Comparison of ENCODE assay signal across 7 mouse cellular contexts in genomic region chr7:4498251-4498650, GRCm38 (mm10). TPM values are rescaled to one million over a fixed set of nuclear protein-coding genes. Genes with fewer than 3 reads are reported as not detected.
DNase-seq lines count a peak whose midpoint lies in the region; ATAC-seq and TF ChIP-seq lines count a peak whose summit lies in the region.

No protein-coding gene starts in this region.

- peaks cover 20% of the 10 kb centered on the region for H3K36me3 ChIP-seq in intestine, embryonic 15.5 days
- peaks cover 6% of the 10 kb centered on the region; the same call in 1 of the 2 replicates for H3K36me3 ChIP-seq in lung, postnatal 0 days (ENCODE audit: insufficient read depth, low read length)
- peaks cover 16% of the 10 kb centered on the region for H3K36me3 ChIP-seq in stomach, embryonic 14.5 days (ENCODE audit: control insufficient read depth, insufficient read depth, low read length)

- H3K27me3 ChIP-seq in intestine, embryonic 15.5 days (replicated peaks): no peaks in the 10 kb centered on the region
- H3K27me3 ChIP-seq in lung, postnatal 0 days (replicated peaks; ENCODE audit: insufficient read depth, low read length): no peaks in the 10 kb centered on the region
- H3K27me3 ChIP-seq in stomach, embryonic 14.5 days (ENCODE audit: control insufficient read depth, insufficient read depth, low read length): no peaks in the 10 kb centered on the region

- peak overlapping the region; percentile 6; the same call in 1 of the 2 replicates for H3K4me3 ChIP-seq in intestine, embryonic 15.5 days (replicated peaks)
- no peak overlapping the region for H3K4me3 ChIP-seq in lung, postnatal 0 days (ENCODE audit: low read depth, low read length)
- no peak overlapping the region; the same call in 1 of the 2 replicates for H3K4me3 ChIP-seq in stomach, embryonic 14.5 days (ENCODE audit: low read depth, low read length)

- no peak for TF ChIP-seq POLR2A in brain, embryonic 14.5 days (IDR thresholded peaks at IDR 0.05; ENCODE audit: borderline replicate concordance, extremely low read depth, insufficient read depth, insufficient read length, poor library complexity, severe bottlenecking)

- TF ChIP-seq EP300 in lung, postnatal 0 days (IDR thresholded peaks at IDR 0.05): peak; percentile 92

- no peak for TF ChIP-seq CTCF in brain, embryonic 14.5 days (IDR thresholded peaks at IDR 0.05; ENCODE audit: borderline replicate concordance, extremely low read depth, insufficient read depth, insufficient read length)
- TF ChIP-seq CTCF in lung, postnatal 0 days (IDR thresholded peaks at IDR 0.05): 0 out of 2 replicates have a peak, but pooled peaks have one; percentile 1

- peak; percentile 53 for DNase-seq in adrenal gland, adult 2 months
- peak; percentile 82 for DNase-seq in brain, embryonic 14.5 days (ENCODE audit: low read depth)
- peak; percentile 99 for DNase-seq in heart, adult 11 months
- peak; percentile 96 for DNase-seq in lung, postnatal 0 days (ENCODE audit: low spot score)

- 0 out of 2 replicates have a peak, but pooled peaks have one; percentile 2 for ATAC-seq in intestine, embryonic 15.5 days
- peak; percentile 73 for ATAC-seq in lung, postnatal 0 days
- peak; percentile 20; the same call in 1 of the 2 replicates for ATAC-seq in stomach, embryonic 14.5 days (ENCODE audit: insufficient number of reproducible peaks, insufficient read depth, low FRiP score, low read depth)
- ATAC-seq in megakaryocyte progenitor cell, adult 5-6 weeks (replicated peaks; ENCODE audit: poor library complexity): no peak

- no peaks in the 10 kb centered on the region for H3K9me3 ChIP-seq in intestine, embryonic 15.5 days
- H3K9me3 ChIP-seq in lung, postnatal 0 days (ENCODE audit: low read length): no peaks in the 10 kb centered on the region
- no peaks in the 10 kb centered on the region for H3K9me3 ChIP-seq in stomach, embryonic 14.5 days (ENCODE audit: control insufficient read depth, low read depth, low read length)

- H3K9ac ChIP-seq in intestine, embryonic 15.5 days: peak overlapping the region; percentile 23; the same call in 1 of the 2 replicates
- no peak overlapping the region for H3K9ac ChIP-seq in lung, postnatal 0 days (replicated peaks; ENCODE audit: low read depth)
- H3K9ac ChIP-seq in stomach, embryonic 14.5 days (replicated peaks; ENCODE audit: low read depth, low read length): 0 out of 2 replicates have a peak overlapping the region, but pooled peaks have one; percentile 10

- 24% methylated on average over 9 of the region's 9 CpGs for WGBS in intestine, embryonic 15.5 days
- 21% methylated on average over 9 of the region's 9 CpGs for WGBS in lung, postnatal 0 days
- WGBS in stomach, embryonic 14.5 days: 17% methylated on average over 9 of the region's 9 CpGs

- peak overlapping the region; percentile 79 for H3K4me2 ChIP-seq in intestine, embryonic 15.5 days (replicated peaks)
- H3K4me2 ChIP-seq in lung, postnatal 0 days (replicated peaks; ENCODE audit: low read depth, low read length): peak overlapping the region; percentile 81
- peak overlapping the region; percentile 61 for H3K4me2 ChIP-seq in stomach, embryonic 14.5 days (replicated peaks; ENCODE audit: low read depth, low read length)

- H3K4me1 ChIP-seq in intestine, embryonic 15.5 days (replicated peaks): peaks cover 33% of the 10 kb centered on the region
- H3K4me1 ChIP-seq in lung, postnatal 0 days (ENCODE audit: insufficient read depth, low read depth, low read length): peaks cover 14% of the 10 kb centered on the region
- peaks cover 26% of the 10 kb centered on the region for H3K4me1 ChIP-seq in stomach, embryonic 14.5 days (ENCODE audit: control insufficient read depth, insufficient read depth, low read length)

- H3K27ac ChIP-seq in intestine, embryonic 15.5 days: peak overlapping the region; percentile 54; the same call in 1 of the 2 replicates
- H3K27ac ChIP-seq in lung, postnatal 0 days (ENCODE audit: low read length): peak overlapping the region; percentile 44; the same call in 1 of the 2 replicates
- H3K27ac ChIP-seq in stomach, embryonic 14.5 days (ENCODE audit: low read length): peak overlapping the region; percentile 63

RNA-seq across cellular contexts. Expression of gene Ppp1r12c, which starts 3.2 kb away (rescaled TPM):
- total RNA-seq in adrenal gland, adult 2 months (2021): 100 to 1,000 TPM in 1 of 2 experiments, 10 to 100 TPM in 1; 93.3 to 102 TPM
- polyA plus RNA-seq in adrenal gland, adult 2 months (2012; rRNA removed): 101 and 164 TPM in 2 replicates
- polyA plus RNA-seq in brain, embryonic 14.5 days (2012; rRNA removed): 61.5 and 104 TPM in 2 replicates
- polyA plus RNA-seq in intestine, embryonic 15.5 days (2015; fragmentation: Nextera tagmentation; extraction: Ambion mirVana): 42.4 and 45.8 TPM in 2 replicates
- 52.6 and 55.4 TPM in 2 replicates for polyA plus RNA-seq in lung, postnatal 0 days (2015; fragmentation: Nextera tagmentation; extraction: Ambion mirVana)
- 47.2 and 61.0 TPM in 2 replicates for polyA plus RNA-seq in stomach, embryonic 14.5 days (2014; fragmentation: Nextera tagmentation; extraction: Ambion mirVana)
- total RNA-seq in megakaryocyte progenitor cell, adult 5-6 weeks (2015): 85.6 and 97.7 TPM in 2 replicates
- 106 and 112 TPM in 2 replicates for total RNA-seq in megakaryocyte progenitor cell, adult 5-6 weeks (2017)

RNA-seq across cellular contexts. Expression of gene Tnnt1, which starts 17.9 kb away (rescaled TPM):
- total RNA-seq in adrenal gland, adult 2 months (2021): 1 to 10 TPM in 1 of 2 experiments, under 1 TPM in 1; 0.37 to 1.6 TPM
- 0.17 TPM in 1 of 2 replicates, not detected in the other for polyA plus RNA-seq in adrenal gland, adult 2 months (2012; rRNA removed)
- polyA plus RNA-seq in brain, embryonic 14.5 days (2012; rRNA removed): 3.3 and 3.9 TPM in 2 replicates
- 21.3 and 27.1 TPM in 2 replicates for polyA plus RNA-seq in intestine, embryonic 15.5 days (2015; fragmentation: Nextera tagmentation; extraction: Ambion mirVana)
- polyA plus RNA-seq in lung, postnatal 0 days (2015; fragmentation: Nextera tagmentation; extraction: Ambion mirVana): 14.0 and 17.8 TPM in 2 replicates
- 31.9 and 33.5 TPM in 2 replicates for polyA plus RNA-seq in stomach, embryonic 14.5 days (2014; fragmentation: Nextera tagmentation; extraction: Ambion mirVana)
- 5.6 and 8.0 TPM in 2 replicates for total RNA-seq in megakaryocyte progenitor cell, adult 5-6 weeks (2015)
- 16.5 and 17.4 TPM in 2 replicates for total RNA-seq in megakaryocyte progenitor cell, adult 5-6 weeks (2017)

RNA-seq across cellular contexts. Expression of gene Tnni3, which starts 25.8 kb away (rescaled TPM):
- total RNA-seq in adrenal gland, adult 2 months (2021): 1 to 10 TPM in 1 of 2 experiments, not detected in 1; 1.7 TPM
- 3.3 and 4.7 TPM in 2 replicates for polyA plus RNA-seq in adrenal gland, adult 2 months (2012; rRNA removed)
- 4.2 and 4.3 TPM in 2 replicates for polyA plus RNA-seq in brain, embryonic 14.5 days (2012; rRNA removed)
- polyA plus RNA-seq in intestine, embryonic 15.5 days (2015; fragmentation: Nextera tagmentation; extraction: Ambion mirVana): 2.2 and 3.0 TPM in 2 replicates
- 81.3 and 95.6 TPM in 2 replicates for polyA plus RNA-seq in lung, postnatal 0 days (2015; fragmentation: Nextera tagmentation; extraction: Ambion mirVana)
- polyA plus RNA-seq in stomach, embryonic 14.5 days (2014; fragmentation: Nextera tagmentation; extraction: Ambion mirVana): 2.9 and 3.3 TPM in 2 replicates
- 4.8 and 5.2 TPM in 2 replicates for total RNA-seq in megakaryocyte progenitor cell, adult 5-6 weeks (2015)
- 2.1 and 6.0 TPM in 2 replicates for total RNA-seq in megakaryocyte progenitor cell, adult 5-6 weeks (2017)

RNA-seq across cellular contexts. Expression of gene Dnaaf3, which starts 34.0 kb away (rescaled TPM):
- total RNA-seq in adrenal gland, adult 2 months (2021): under 1 TPM; 0.66 to 0.98 TPM
- polyA plus RNA-seq in adrenal gland, adult 2 months (2012; rRNA removed): 2.7 and 3.0 TPM in 2 replicates
- polyA plus RNA-seq in brain, embryonic 14.5 days (2012; rRNA removed): 5.9 and 6.4 TPM in 2 replicates
- polyA plus RNA-seq in intestine, embryonic 15.5 days (2015; fragmentation: Nextera tagmentation; extraction: Ambion mirVana): 1.1 TPM in 2 replicates
- 3.3 and 3.4 TPM in 2 replicates for polyA plus RNA-seq in lung, postnatal 0 days (2015; fragmentation: Nextera tagmentation; extraction: Ambion mirVana)
- 0.62 and 0.67 TPM in 2 replicates for polyA plus RNA-seq in stomach, embryonic 14.5 days (2014; fragmentation: Nextera tagmentation; extraction: Ambion mirVana)
- 0.59 and 0.95 TPM in 2 replicates for total RNA-seq in megakaryocyte progenitor cell, adult 5-6 weeks (2015)
- total RNA-seq in megakaryocyte progenitor cell, adult 5-6 weeks (2017): 1.3 and 1.4 TPM in 2 replicates

RNA-seq across cellular contexts. Expression of gene Eps8l1, which starts 37.8 kb away (rescaled TPM):
- total RNA-seq in adrenal gland, adult 2 months (2021): 1 to 10 TPM; 5.2 to 6.9 TPM
- 2.5 and 5.0 TPM in 2 replicates for polyA plus RNA-seq in adrenal gland, adult 2 months (2012; rRNA removed)
- polyA plus RNA-seq in brain, embryonic 14.5 days (2012; rRNA removed): 5.6 and 6.9 TPM in 2 replicates
- 3.4 and 3.9 TPM in 2 replicates for polyA plus RNA-seq in intestine, embryonic 15.5 days (2015; fragmentation: Nextera tagmentation; extraction: Ambion mirVana)
- 15.0 and 22.5 TPM in 2 replicates for polyA plus RNA-seq in lung, postnatal 0 days (2015; fragmentation: Nextera tagmentation; extraction: Ambion mirVana)
- polyA plus RNA-seq in stomach, embryonic 14.5 days (2014; fragmentation: Nextera tagmentation; extraction: Ambion mirVana): 5.0 and 7.9 TPM in 2 replicates
- 2.0 and 2.8 TPM in 2 replicates for total RNA-seq in megakaryocyte progenitor cell, adult 5-6 weeks (2015)
- total RNA-seq in megakaryocyte progenitor cell, adult 5-6 weeks (2017): 1.6 and 5.1 TPM in 2 replicates

Comparison
In these comparisons a context has a peak if more than half of its experiments do, and no peak if none do; other contexts are left out.
1. RNA of gene Tnni3, which starts 25.8 kb away (polyA plus RNA-seq): 81.3 to 95.6 TPM in lung, postnatal 0 days; 3.3 to 4.7 TPM in adrenal gland, adult 2 months, 4.2 to 4.3 TPM in brain, embryonic 14.5 days, 2.9 to 3.3 TPM in stomach, embryonic 14.5 days and 2.2 to 3.0 TPM in intestine, embryonic 15.5 days; every median in the first group is over 10 times any median in the second.
2. Peak in every context shown above with its lines, with median percentiles within 50 percentile points of each other: DNase-seq, H3K27ac ChIP-seq and H3K4me2 ChIP-seq.